In the genomic region with DNA sequence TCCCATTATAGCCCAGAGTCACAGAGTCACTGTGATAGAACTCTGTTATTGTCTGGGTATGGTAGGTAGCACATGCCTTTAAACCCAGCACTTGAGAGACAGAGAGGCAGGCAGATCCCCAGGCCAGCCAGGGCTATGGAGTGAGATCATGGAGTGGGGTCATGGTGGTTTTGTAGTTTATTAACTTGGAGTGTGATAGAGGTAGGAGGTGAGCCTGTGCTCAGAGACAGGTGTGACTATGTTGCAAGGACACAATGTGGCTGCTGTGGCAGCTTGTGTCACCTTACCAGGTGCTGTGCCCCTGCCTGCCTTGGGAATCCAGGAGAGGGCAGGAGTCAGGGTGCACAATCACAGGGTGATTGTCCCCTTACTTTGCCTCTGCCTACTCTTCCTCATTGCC, we compare ENCODE assay signal across 14 mouse cellular contexts. TPM values are rescaled to one million over a fixed set of nuclear protein-coding genes. Genes with fewer than 3 reads are reported as not detected.
DNase-seq lines count a peak whose midpoint lies in the region; ATAC-seq and TF ChIP-seq lines count a peak whose summit lies in the region.
"Had no signal": no experiment of that assay in that cellular context is flagged by ENCODE, and none has a peak within 500 bp of the region (broad histone marks: within the 10 kb centered on the region; RNA-seq: fewer than 3 reads in every experiment).

No protein-coding gene starts in this region.

- no peak for ATAC-seq in forebrain, embryonic 11.5 days (replicated peaks; ENCODE audit: low FRiP score)
- no peak for ATAC-seq in heart, embryonic 16.5 days (replicated peaks; ENCODE audit: extremely low read depth, insufficient read depth, low FRiP score)
- no peak for ATAC-seq in midbrain, postnatal 0 days (ENCODE audit: low FRiP score)
- ATAC-seq: Patski had no signal

- peaks cover 91% of the 10 kb centered on the region for H3K4me1 ChIP-seq in forebrain, embryonic 10.5 days
- peaks cover 45% of the 10 kb centered on the region for H3K4me1 ChIP-seq in forebrain, embryonic 11.5 days (replicated peaks; ENCODE audit: control insufficient read depth, insufficient read depth, low read length)
- H3K4me1 ChIP-seq in heart, embryonic 16.5 days (ENCODE audit: control insufficient read depth, insufficient read depth, low read length) = peaks cover 60% of the 10 kb centered on the region
- peaks cover 14% of the 10 kb centered on the region; the same call in 1 of the 2 replicates for H3K4me1 ChIP-seq in midbrain, postnatal 0 days (ENCODE audit: insufficient read depth, low read length)

- no peak for TF ChIP-seq CTCF in layer of hippocampus, adult 2 months (conservative IDR thresholded peaks at IDR 0.05)
- TF ChIP-seq CTCF in midbrain, postnatal 0 days (IDR thresholded peaks at IDR 0.05) = no peak

- peaks cover 34% of the 10 kb centered on the region for H3K36me3 ChIP-seq in forebrain, embryonic 10.5 days (replicated peaks)
- H3K36me3 ChIP-seq in forebrain, embryonic 11.5 days (ENCODE audit: control insufficient read depth, insufficient read depth, low read length) = no peaks in the 10 kb centered on the region
- H3K36me3 ChIP-seq in heart, embryonic 16.5 days (ENCODE audit: control insufficient read depth, insufficient read depth) = peaks cover 12% of the 10 kb centered on the region
- peaks cover 14% of the 10 kb centered on the region; the same call in 1 of the 2 replicates for H3K36me3 ChIP-seq in midbrain, postnatal 0 days (ENCODE audit: insufficient read depth, low read length)

- 0 out of 2 replicates have a peak overlapping the region, but pooled peaks have one; percentile 12 for H3K27ac ChIP-seq in forebrain, embryonic 10.5 days
- H3K27ac ChIP-seq in forebrain, embryonic 11.5 days (ENCODE audit: low read depth, low read length) = no peak overlapping the region
- peak overlapping the region; percentile 91; the same call in 1 of the 2 replicates for H3K27ac ChIP-seq in layer of hippocampus, adult 2 months
- H3K27ac ChIP-seq in heart, embryonic 16.5 days (ENCODE audit: low read length) = no peak overlapping the region; the same call in 1 of the 2 replicates
- H3K27ac ChIP-seq in midbrain, postnatal 0 days (ENCODE audit: low read depth, low read length) = no peak overlapping the region

- H3K27me3 ChIP-seq in forebrain, embryonic 10.5 days (ENCODE audit: poor library complexity, severe bottlenecking) = no peaks in the 10 kb centered on the region
- no peaks in the 10 kb centered on the region for H3K27me3 ChIP-seq in forebrain, embryonic 11.5 days (ENCODE audit: control insufficient read depth, insufficient read depth, low read length)
- H3K27me3 ChIP-seq in heart, embryonic 16.5 days (ENCODE audit: control insufficient read depth, insufficient read depth, low read length) = no peaks in the 10 kb centered on the region
- no peaks in the 10 kb centered on the region for H3K27me3 ChIP-seq in midbrain, postnatal 0 days (ENCODE audit: insufficient read depth, low read length)
- H3K27me3 ChIP-seq: Patski had no signal

- no peak overlapping the region for H3K9ac ChIP-seq in forebrain, embryonic 11.5 days (ENCODE audit: low read length)
- H3K9ac ChIP-seq in heart, embryonic 16.5 days (ENCODE audit: low read length) = peak overlapping the region; percentile 38; the same call in 1 of the 2 replicates
- H3K9ac ChIP-seq in midbrain, postnatal 0 days (replicated peaks; ENCODE audit: low read length, poor library complexity, severe bottlenecking) = no peak overlapping the region

- H3K4me3 ChIP-seq in forebrain, embryonic 10.5 days = peak overlapping the region; percentile 95
- no peak overlapping the region for H3K4me3 ChIP-seq in forebrain, embryonic 11.5 days (ENCODE audit: low read depth, low read length)
- no peak overlapping the region for H3K4me3 ChIP-seq in layer of hippocampus, adult 2 months
- no peak overlapping the region for H3K4me3 ChIP-seq in heart, embryonic 16.5 days (ENCODE audit: low read length)
- H3K4me3 ChIP-seq in midbrain, postnatal 0 days (ENCODE audit: low read depth, low read length) = no peak overlapping the region
- H3K4me3 ChIP-seq: erythroblast, embryonic 14.5 days had no signal

- no peaks in the 10 kb centered on the region for H3K9me3 ChIP-seq in forebrain, embryonic 10.5 days
- no peaks in the 10 kb centered on the region for H3K9me3 ChIP-seq in forebrain, embryonic 11.5 days (ENCODE audit: control insufficient read depth, low read length)
- no peaks in the 10 kb centered on the region for H3K9me3 ChIP-seq in heart, embryonic 16.5 days (replicated peaks; ENCODE audit: control insufficient read depth, low read length)
- no peaks in the 10 kb centered on the region for H3K9me3 ChIP-seq in midbrain, postnatal 0 days (ENCODE audit: low read length)

- no peak overlapping the region for H3K4me2 ChIP-seq in forebrain, embryonic 11.5 days (ENCODE audit: low read depth, low read length, severe bottlenecking)
- H3K4me2 ChIP-seq in heart, embryonic 16.5 days (ENCODE audit: low read depth, low read length) = no peak overlapping the region
- H3K4me2 ChIP-seq in midbrain, postnatal 0 days (ENCODE audit: low read depth, low read length, poor library complexity, severe bottlenecking) = peak overlapping the region; percentile 86

- no peak for DNase-seq in forebrain, embryonic 10.5 days (ENCODE audit: extremely low spot score, low spot score)
- no peak for DNase-seq in forebrain, embryonic 11.5 days (ENCODE audit: low spot score)
- DNase-seq in layer of hippocampus, adult 2 months (ENCODE audit: low spot score in 2 of 2) = no peak
- no peak for DNase-seq in layer of hippocampus, adult 9-10 months (ENCODE audit: low spot score)
- no peak for DNase-seq in midbrain, postnatal 0 days (ENCODE audit: low spot score)
- no peak for DNase-seq in thymus, postnatal 10 days (ENCODE audit: low spot score in 2 of 2)
- no peak for DNase-seq in adrenal gland, adult 2 months
- DNase-seq: kidney, adult 11 months had no signal

RNA-seq across cellular contexts. Expression of a gene that starts 2.1 kb away (rescaled TPM):
- polyA plus RNA-seq in forebrain, embryonic 10.5 days (2016; fragmentation: Nextera tagmentation; extraction: Ambion mirVana) = 12.2 and 12.8 TPM in 2 replicates
- 19.2 and 21.2 TPM in 2 replicates for polyA plus RNA-seq in forebrain, embryonic 11.5 days (2014; fragmentation: Nextera tagmentation; extraction: Ambion mirVana)
- total RNA-seq in layer of hippocampus, adult 2 months (2021) = 100 to 1,000 TPM; 295 to 316 TPM
- polyA plus RNA-seq in heart, embryonic 16.5 days (2015; fragmentation: Nextera tagmentation; extraction: Ambion mirVana) = 7.5 and 7.7 TPM in 2 replicates
- 111 and 143 TPM in 2 replicates for total RNA-seq in midbrain, postnatal 0 days (2014; rRNA removed)
- polyA plus RNA-seq in midbrain, postnatal 0 days (2015; fragmentation: Nextera tagmentation; extraction: Ambion mirVana) = 18.5 and 19.6 TPM in 2 replicates
- 10 to 100 TPM; 42.1 to 48.8 TPM for total RNA-seq in adrenal gland, adult 2 months (2021)
- polyA plus RNA-seq in adrenal gland, adult 2 months (2012; rRNA removed) = 69.5 and 72.1 TPM in 2 replicates

RNA-seq across cellular contexts. Expression of a gene that starts 6.0 kb away (rescaled TPM):
- 9.2 and 9.4 TPM in 2 replicates for polyA plus RNA-seq in forebrain, embryonic 10.5 days (2016; fragmentation: Nextera tagmentation; extraction: Ambion mirVana)
- polyA plus RNA-seq in forebrain, embryonic 11.5 days (2014; fragmentation: Nextera tagmentation; extraction: Ambion mirVana) = 19.0 and 22.0 TPM in 2 replicates
- total RNA-seq in layer of hippocampus, adult 2 months (2021) = 10 to 100 TPM; 80.1 to 81.7 TPM
- polyA plus RNA-seq in heart, embryonic 16.5 days (2015; fragmentation: Nextera tagmentation; extraction: Ambion mirVana) = 2.0 and 3.7 TPM in 2 replicates
- total RNA-seq in midbrain, postnatal 0 days (2014; rRNA removed) = 70.3 and 75.5 TPM in 2 replicates
- 41.5 and 43.6 TPM in 2 replicates for polyA plus RNA-seq in midbrain, postnatal 0 days (2015; fragmentation: Nextera tagmentation; extraction: Ambion mirVana)
- 1 to 10 TPM; 6.0 to 7.3 TPM for total RNA-seq in adrenal gland, adult 2 months (2021)
- 24.7 and 27.8 TPM in 2 replicates for polyA plus RNA-seq in adrenal gland, adult 2 months (2012; rRNA removed)

RNA-seq across cellular contexts. Expression of a gene that starts 19.4 kb away (rescaled TPM):
- polyA plus RNA-seq in forebrain, embryonic 10.5 days (2016; fragmentation: Nextera tagmentation; extraction: Ambion mirVana) = 4.7 and 5.5 TPM in 2 replicates
- 3.3 TPM in 2 replicates for polyA plus RNA-seq in forebrain, embryonic 11.5 days (2014; fragmentation: Nextera tagmentation; extraction: Ambion mirVana)
- 1 to 10 TPM; 1.4 to 1.7 TPM for total RNA-seq in layer of hippocampus, adult 2 months (2021)
- 3.2 TPM in 2 replicates for polyA plus RNA-seq in heart, embryonic 16.5 days (2015; fragmentation: Nextera tagmentation; extraction: Ambion mirVana)
- total RNA-seq in midbrain, postnatal 0 days (2014; rRNA removed) = 3.6 and 4.2 TPM in 2 replicates
- polyA plus RNA-seq in midbrain, postnatal 0 days (2015; fragmentation: Nextera tagmentation; extraction: Ambion mirVana) = 1.6 and 1.8 TPM in 2 replicates
- total RNA-seq in adrenal gland, adult 2 months (2021) = 10 to 100 TPM; 12.1 to 29.9 TPM
- 28.7 and 38.9 TPM in 2 replicates for polyA plus RNA-seq in adrenal gland, adult 2 months (2012; rRNA removed)

RNA-seq across cellular contexts. Expression of a gene that starts 20.3 kb away (rescaled TPM):
- polyA plus RNA-seq in forebrain, embryonic 10.5 days (2016; fragmentation: Nextera tagmentation; extraction: Ambion mirVana) = 30.4 and 32.7 TPM in 2 replicates
- polyA plus RNA-seq in forebrain, embryonic 11.5 days (2014; fragmentation: Nextera tagmentation; extraction: Ambion mirVana) = 32.2 and 35.8 TPM in 2 replicates
- 1 to 10 TPM; 5.7 to 7.4 TPM for total RNA-seq in layer of hippocampus, adult 2 months (2021)
- 24.7 and 29.5 TPM in 2 replicates for polyA plus RNA-seq in heart, embryonic 16.5 days (2015; fragmentation: Nextera tagmentation; extraction: Ambion mirVana)
- 7.5 and 7.8 TPM in 2 replicates for total RNA-seq in midbrain, postnatal 0 days (2014; rRNA removed)
- 11.4 and 11.5 TPM in 2 replicates for polyA plus RNA-seq in midbrain, postnatal 0 days (2015; fragmentation: Nextera tagmentation; extraction: Ambion mirVana)
- 10 to 100 TPM in 1 of 2 experiments, 1 to 10 TPM in 1; 6.3 to 15.6 TPM for total RNA-seq in adrenal gland, adult 2 months (2021)
- 31.1 and 37.1 TPM in 2 replicates for polyA plus RNA-seq in adrenal gland, adult 2 months (2012; rRNA removed)

RNA-seq across cellular contexts. Expression of a gene that starts 23.5 kb away (rescaled TPM):
- polyA plus RNA-seq in forebrain, embryonic 10.5 days (2016; fragmentation: Nextera tagmentation; extraction: Ambion mirVana) = 0.10 TPM in 2 replicates
- polyA plus RNA-seq in forebrain, embryonic 11.5 days (2014; fragmentation: Nextera tagmentation; extraction: Ambion mirVana) = 0.19 TPM in 1 of 2 replicates, not detected in the other
- not detected for total RNA-seq in layer of hippocampus, adult 2 months (2021)
- 0.22 and 0.26 TPM in 2 replicates for polyA plus RNA-seq in heart, embryonic 16.5 days (2015; fragmentation: Nextera tagmentation; extraction: Ambion mirVana)
- not detected in 2 replicates for total RNA-seq in midbrain, postnatal 0 days (2014; rRNA removed)
- polyA plus RNA-seq in midbrain, postnatal 0 days (2015; fragmentation: Nextera tagmentation; extraction: Ambion mirVana) = not detected in 2 replicates
- not detected for total RNA-seq in adrenal gland, adult 2 months (2021)
- 0.08 TPM in 1 of 2 replicates, not detected in the other for polyA plus RNA-seq in adrenal gland, adult 2 months (2012; rRNA removed)
- total RNA-seq: liver, adult 2 months had no signal
- polyA plus RNA-seq: brain, embryonic 14.5 days; erythroblast, embryonic 14.5 days; liver, adult 2 months; neural tube, embryonic 11.5 days; Patski had no signal

Comparison
In these comparisons a context has a peak if more than half of its experiments do, and no peak if none do; other contexts are left out.
1. H3K27ac ChIP-seq: peak in forebrain, embryonic 10.5 days (single experiment) and layer of hippocampus, adult 2 months (single experiment); none in forebrain, embryonic 11.5 days (single experiment), heart, embryonic 16.5 days (single experiment) and midbrain, postnatal 0 days (single experiment).